Mouse (Mus musculus) midbrain, embryonic 13.5 days (tissue): ENCODE data around the gene Adgrl3. TPM values are rescaled to one million over a fixed set of nuclear protein-coding genes. Genes with fewer than 3 reads are reported as not detected.
A peak's percentile ranks its signal among the peaks of the same experiment; 100 is the strongest.

Source experiments
- ATAC-seq: fragments of 200-750 bp; cut with Nextera tagmentation; 2 replicates; pipeline ENCODE4 v1.8.0; 2017; ENCODE audit warnings: mild to moderate bottlenecking, moderate TSS enrichment, moderate library complexity
- H3K27ac ChIP-seq: fragments of 300-500 bp; sonication (generic); 2 replicates; pipeline ENCODE4 v1.5.1; 2015; ENCODE audit warnings: inconsistent platforms, mild to moderate bottlenecking, moderate library complexity
- H3K27me3 ChIP-seq: fragments of 300-500 bp; sonication (generic); 2 replicates; pipeline ENCODE4 v1.6.1; 2015; ENCODE audit warnings: mild to moderate bottlenecking, inconsistent platforms
- H3K36me3 ChIP-seq: fragments of 300-500 bp; sonication (generic); 2 replicates; pipeline ENCODE4 v1.6.1; 2015; ENCODE audit warnings: mild to moderate bottlenecking, inconsistent platforms
- H3K4me1 ChIP-seq: fragments of 300-500 bp; sonication (generic); replicated peaks from 2 replicates; pipeline ENCODE4 v1.6.1; 2015; ENCODE audit warnings: inconsistent platforms
- H3K4me2 ChIP-seq: fragments of 300-500 bp; sonication (generic); replicated peaks from 2 replicates; pipeline ENCODE4 v1.6.1; 2015; ENCODE audit warnings: moderate library complexity, mild to moderate bottlenecking, inconsistent platforms
- H3K4me3 ChIP-seq: fragments of 300-500 bp; sonication (generic); replicated peaks from 2 replicates; pipeline ENCODE4 v1.5.1; 2015; ENCODE audit warnings: mild to moderate bottlenecking, inconsistent platforms
- H3K9ac ChIP-seq: fragments of 300-500 bp; sonication (generic); replicated peaks from 2 replicates; pipeline ENCODE4 v1.6.1; 2015; ENCODE audit warnings: mild to moderate bottlenecking, inconsistent platforms
- H3K9me3 ChIP-seq: fragments of 300-500 bp; sonication (generic); 2 replicates; pipeline ENCODE4 v1.6.1; 2016; ENCODE audit warnings: mild to moderate bottlenecking, inconsistent platforms
- WGBS: fragments of 180-500 bp; shearing (Covaris S2); methylation state at CpG from one replicate; pipeline ENCODE4 v1.1.7; 2015; 5-methylcytosine and 5-hydroxymethylcytosine counted together
- polyA plus RNA-seq: library from polyadenylated mRNA; unstranded; fragments of >200 nt; fragmentation: Nextera tagmentation; extraction: Ambion mirVana; gene quantifications from 2 replicates; pipeline ENCODE4 v1.2.1, GENCODE M21; 2015

The Adgrl3 gene
- polyA plus RNA-seq, 1 experiment from 2014 or later = 58.5 TPM

DNA sequence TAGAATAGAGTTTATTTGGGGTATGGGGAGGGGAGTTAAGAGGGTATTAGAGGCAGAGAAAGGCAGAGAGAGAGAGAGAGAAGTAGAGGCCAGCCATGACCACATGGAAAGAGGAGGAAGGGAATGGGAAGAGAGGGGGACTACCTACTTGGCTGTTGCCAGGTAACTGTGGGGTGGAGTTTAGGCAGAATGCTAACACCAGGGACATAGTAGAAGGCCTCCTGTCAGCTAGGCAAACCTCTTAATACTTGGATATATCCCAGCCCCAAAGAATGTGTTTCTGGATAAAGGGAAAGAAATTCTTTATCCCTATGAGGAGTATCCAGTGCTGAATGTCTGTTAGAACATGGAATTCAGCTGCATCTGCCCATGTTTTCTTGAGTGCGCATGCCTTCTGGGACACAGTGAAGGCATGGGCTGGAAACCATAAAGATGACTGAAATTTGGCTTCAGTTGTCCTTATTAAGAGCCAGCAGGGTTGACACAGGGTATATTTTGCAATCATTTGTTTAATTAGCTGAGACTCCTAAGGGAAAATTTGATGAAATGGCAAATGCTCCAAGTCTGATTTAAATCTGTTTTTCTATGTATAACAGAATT, 573.6 kb downstream of the Adgrl3 start:
- ATAC-seq = no peak
- H3K27ac ChIP-seq = peak overlapping the region; percentile 16; the same call in 1 of the 2 replicates
- H3K9me3 ChIP-seq = no peaks in the 10 kb centered on the region
- no peak overlapping the region for H3K9ac ChIP-seq
- H3K4me3 ChIP-seq = no peak overlapping the region
- H3K4me2 ChIP-seq = no peak overlapping the region
- H3K4me1 ChIP-seq = peaks cover 4% of the 10 kb centered on the region; the same call in 1 of the 2 replicates
- H3K27me3 ChIP-seq = no peaks in the 10 kb centered on the region
- 93% methylated on average over 1 of the region's 1 CpGs for WGBS
- no peaks in the 10 kb centered on the region for H3K36me3 ChIP-seq

DNA sequence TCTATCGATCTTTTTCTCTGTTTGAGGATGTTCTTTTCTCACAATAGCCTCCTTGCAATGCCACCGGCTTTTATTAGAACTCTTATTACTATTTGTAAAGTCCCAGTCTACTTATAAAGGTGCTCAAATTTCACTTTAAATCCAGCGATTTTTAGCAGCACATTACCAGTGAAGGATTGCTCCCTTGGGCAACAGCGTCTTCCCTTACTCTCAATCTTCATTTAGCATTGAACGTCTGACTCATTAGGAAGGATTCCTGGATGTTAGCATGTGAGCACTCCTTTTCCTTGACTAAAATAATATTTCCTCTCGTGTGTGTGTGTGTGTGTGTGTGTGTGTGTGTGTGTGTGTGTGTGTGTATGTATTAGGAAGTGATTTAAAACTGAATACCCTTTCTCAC, 578.1 kb downstream of the Adgrl3 start:
- no peak for ATAC-seq

DNA sequence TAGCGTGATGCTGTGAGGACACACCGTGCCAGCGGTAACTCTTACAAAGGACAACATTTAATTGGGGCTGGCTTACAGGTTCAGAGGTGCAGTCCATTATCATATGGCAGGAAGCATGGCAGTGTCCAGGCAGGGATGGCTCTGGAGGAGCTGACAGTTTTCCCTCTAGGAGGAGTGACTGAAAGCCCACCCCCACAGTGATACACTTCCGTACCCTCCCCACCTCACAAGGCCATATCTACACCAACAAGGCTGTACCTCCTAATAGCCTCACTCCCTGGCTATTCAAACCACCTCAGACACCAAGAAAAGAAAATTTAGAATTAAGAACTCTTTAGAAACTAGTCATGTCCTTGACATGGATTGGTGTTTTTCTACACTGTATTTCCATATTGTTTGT, 583.0 kb downstream of the Adgrl3 start:
- no peak overlapping the region for H3K4me3 ChIP-seq
- H3K4me1 ChIP-seq = no peaks in the 10 kb centered on the region
- no peaks in the 10 kb centered on the region for H3K27me3 ChIP-seq
- H3K4me2 ChIP-seq = no peak overlapping the region
- no peaks in the 10 kb centered on the region for H3K9me3 ChIP-seq
- ATAC-seq = no peak
- 73% methylated on average over 4 of the region's 4 CpGs for WGBS
- H3K36me3 ChIP-seq = no peaks in the 10 kb centered on the region
- no peak overlapping the region for H3K27ac ChIP-seq
- H3K9ac ChIP-seq = no peak overlapping the region

More for the DNA sequence above, 578.1 kb downstream of the Adgrl3 start:
- no peak overlapping the region for H3K4me2 ChIP-seq
- no peaks in the 10 kb centered on the region for H3K36me3 ChIP-seq
- no peak overlapping the region for H3K9ac ChIP-seq
- 66% methylated on average over 6 of the region's 6 CpGs for WGBS
- H3K4me3 ChIP-seq = no peak overlapping the region
- no peak overlapping the region for H3K27ac ChIP-seq
- no peaks in the 10 kb centered on the region for H3K27me3 ChIP-seq
- H3K4me1 ChIP-seq = peaks cover 4% of the 10 kb centered on the region; the same call in 1 of the 2 replicates
- no peaks in the 10 kb centered on the region for H3K9me3 ChIP-seq

DNA sequence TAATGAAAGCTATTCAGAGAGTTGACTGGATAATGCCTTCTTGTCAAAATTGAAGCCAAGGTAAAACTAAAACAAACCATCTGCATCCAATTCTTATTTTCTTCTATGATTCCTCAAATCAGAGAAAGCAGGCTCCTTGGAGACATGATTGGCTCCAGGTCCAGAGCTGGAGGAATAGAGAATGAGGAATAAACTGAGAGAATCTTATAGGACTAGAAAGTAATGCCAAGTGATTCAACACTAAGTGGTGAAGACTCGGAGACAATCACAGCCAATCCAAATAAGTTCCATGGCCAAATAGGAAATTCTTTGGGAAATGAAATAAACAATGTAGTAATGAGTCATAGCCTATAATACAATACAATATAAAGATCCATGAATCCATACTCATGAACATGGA, 585.7 kb downstream of the Adgrl3 start:
- peaks cover 3% of the 10 kb centered on the region; the same call in 1 of the 2 replicates for H3K4me1 ChIP-seq
- H3K4me2 ChIP-seq = no peak overlapping the region
- 92% methylated on average over 1 of the region's 1 CpGs for WGBS
- H3K9ac ChIP-seq = no peak overlapping the region
- no peaks in the 10 kb centered on the region for H3K27me3 ChIP-seq
- H3K4me3 ChIP-seq = no peak overlapping the region
- no peaks in the 10 kb centered on the region for H3K36me3 ChIP-seq
- ATAC-seq = no peak
- no peaks in the 10 kb centered on the region for H3K9me3 ChIP-seq
- H3K27ac ChIP-seq = no peak overlapping the region

DNA sequence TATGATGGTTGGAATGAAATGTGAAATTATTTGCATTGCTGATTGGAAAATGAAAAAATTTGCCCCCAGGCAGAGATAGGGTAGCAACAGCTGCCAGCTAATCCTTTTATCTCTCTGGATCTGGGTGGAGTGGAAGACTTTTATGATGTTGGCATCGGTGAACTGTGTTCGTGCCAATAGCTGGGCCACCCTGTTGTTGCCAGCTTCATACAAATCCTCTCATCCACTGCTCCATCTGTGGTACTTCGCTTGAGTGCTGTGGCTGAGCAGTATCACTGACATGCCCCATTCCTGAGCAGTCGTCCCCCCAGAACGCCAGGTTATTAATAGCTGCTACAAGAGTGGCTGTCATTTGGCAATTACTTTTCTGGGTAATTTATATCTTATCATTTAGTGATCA, 590.3 kb downstream of the Adgrl3 start:
- no peaks in the 10 kb centered on the region for H3K36me3 ChIP-seq
- no peak overlapping the region for H3K27ac ChIP-seq
- no peaks in the 10 kb centered on the region for H3K9me3 ChIP-seq
- ATAC-seq = no peak
- no peak overlapping the region for H3K4me3 ChIP-seq
- 76% methylated on average over 5 of the region's 5 CpGs for WGBS
- H3K9ac ChIP-seq = no peak overlapping the region
- H3K4me2 ChIP-seq = no peak overlapping the region
- no peaks in the 10 kb centered on the region for H3K27me3 ChIP-seq
- peaks cover 7% of the 10 kb centered on the region; the same call in 1 of the 2 replicates for H3K4me1 ChIP-seq

DNA sequence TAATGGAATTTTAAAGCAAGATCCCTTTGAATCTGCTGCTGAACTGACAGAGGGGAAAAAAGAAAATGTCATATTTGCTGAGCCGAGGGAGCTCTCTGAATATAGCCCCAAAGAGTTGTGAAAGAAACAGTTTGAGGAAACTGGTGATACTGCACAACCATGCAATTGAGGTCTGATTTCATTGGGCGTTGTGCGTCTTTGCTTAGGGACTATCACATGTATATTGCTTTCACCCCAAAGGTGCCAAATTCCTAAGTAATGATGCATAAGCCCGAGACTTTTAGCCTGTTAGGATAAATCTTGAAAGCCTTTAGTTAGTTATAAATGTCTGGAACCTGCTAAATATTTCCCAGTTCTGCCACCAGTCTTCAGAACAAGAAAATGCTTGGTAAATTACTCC, 594.7 kb downstream of the Adgrl3 start:
- Histone ChIP-seq H3K27ac (no peak overlapping the region), H3K4me3 (no peak overlapping the region), H3K36me3 (no peaks in the 10 kb centered on the region), H3K9me3 (no peaks in the 10 kb centered on the region), H3K27me3 (no peaks in the 10 kb centered on the region), H3K4me2 (no peak overlapping the region), H3K4me1 (peaks cover 7% of the 10 kb centered on the region; the same call in 1 of the 2 replicates), H3K9ac (no peak overlapping the region)
- 79% methylated on average over 4 of the region's 4 CpGs for WGBS
- no peak for ATAC-seq

DNA sequence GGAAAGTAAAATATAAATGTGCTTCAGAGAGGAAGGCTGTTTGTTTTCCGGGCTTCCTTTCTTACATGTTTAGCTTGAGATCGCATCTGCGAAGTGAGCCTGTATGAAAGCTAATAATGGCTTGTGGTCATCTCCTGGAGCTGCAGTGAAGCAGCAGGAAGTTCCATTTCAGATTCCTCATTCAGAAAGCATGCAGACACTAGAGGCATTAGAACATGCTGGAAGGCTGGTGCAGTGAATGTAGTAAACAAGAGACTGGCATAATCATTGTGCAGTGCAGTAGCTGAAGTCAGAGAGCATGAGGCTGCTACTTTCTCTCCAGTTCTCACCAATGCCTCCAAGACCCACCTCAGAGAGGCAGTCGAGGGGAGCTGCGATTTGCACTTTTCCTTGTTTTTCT, 601.2 kb downstream of the Adgrl3 start:
- no peak for ATAC-seq
- H3K27me3 ChIP-seq = no peaks in the 10 kb centered on the region
- no peaks in the 10 kb centered on the region for H3K36me3 ChIP-seq
- H3K4me3 ChIP-seq = no peak overlapping the region
- 90% methylated on average over 5 of the region's 5 CpGs for WGBS
- 0 out of 2 replicates have a peak, but pooled peaks cover 5% of the 10 kb centered on the region for H3K4me1 ChIP-seq
- H3K9me3 ChIP-seq = no peaks in the 10 kb centered on the region
- H3K9ac ChIP-seq = no peak overlapping the region
- H3K4me2 ChIP-seq = no peak overlapping the region
- H3K27ac ChIP-seq = no peak overlapping the region

DNA sequence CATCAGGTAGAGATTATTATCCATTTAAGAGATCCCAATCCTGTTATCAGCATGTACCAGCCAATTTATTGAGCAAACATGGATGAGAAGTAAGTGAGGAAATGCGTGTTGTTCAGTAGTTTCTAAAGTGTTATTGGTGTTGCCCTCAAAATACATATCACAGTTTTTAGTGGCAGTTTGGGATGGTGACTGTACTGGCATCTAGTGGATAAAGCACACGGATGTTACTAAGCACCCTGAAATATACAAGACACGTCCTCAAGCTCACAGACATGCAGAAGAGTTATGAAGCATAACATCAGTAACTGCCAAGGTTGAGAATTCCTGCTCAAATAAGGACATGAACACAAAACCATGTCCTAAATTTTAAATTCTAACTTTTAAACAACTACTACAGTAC, 601.8 kb downstream of the Adgrl3 start:
- Histone ChIP-seq H3K9me3 (no peaks in the 10 kb centered on the region), H3K4me2 (no peak overlapping the region), H3K36me3 (no peaks in the 10 kb centered on the region), H3K4me1 (0 out of 2 replicates have a peak, but pooled peaks cover 5% of the 10 kb centered on the region), H3K4me3 (no peak overlapping the region), H3K27me3 (no peaks in the 10 kb centered on the region), H3K27ac (no peak overlapping the region), H3K9ac (no peak overlapping the region)
- 85% methylated on average over 3 of the region's 3 CpGs for WGBS
- ATAC-seq = no peak

DNA sequence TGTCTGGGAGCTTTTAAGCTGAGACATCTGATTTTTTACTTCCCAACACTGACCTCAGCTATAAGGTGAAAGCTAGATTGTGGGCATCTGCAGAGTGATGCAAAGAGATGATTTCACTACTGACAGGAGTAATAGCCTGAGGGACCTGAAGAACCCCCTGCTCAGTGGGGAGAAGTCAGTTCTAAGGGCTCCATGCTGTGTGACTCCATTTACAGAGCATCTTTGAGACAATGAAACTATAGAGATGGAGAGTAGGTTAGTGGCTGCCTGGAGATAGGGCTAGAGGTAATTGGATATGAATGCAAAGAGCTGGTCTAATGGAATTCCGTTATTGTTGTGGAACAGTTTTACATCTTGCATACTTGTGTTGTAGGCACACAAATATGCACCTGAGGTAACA, 603.9 kb downstream of the Adgrl3 start:
- H3K4me1 ChIP-seq = 0 out of 2 replicates have a peak, but pooled peaks cover 5% of the 10 kb centered on the region
- no peak overlapping the region for H3K9ac ChIP-seq
- no peaks in the 10 kb centered on the region for H3K9me3 ChIP-seq
- H3K4me3 ChIP-seq = no peak overlapping the region
- H3K36me3 ChIP-seq = no peaks in the 10 kb centered on the region
- no peak for ATAC-seq
- H3K27ac ChIP-seq = no peak overlapping the region
- WGBS = 15% methylated on average over 1 of the region's 1 CpGs
- H3K27me3 ChIP-seq = no peaks in the 10 kb centered on the region
- no peak overlapping the region for H3K4me2 ChIP-seq

DNA sequence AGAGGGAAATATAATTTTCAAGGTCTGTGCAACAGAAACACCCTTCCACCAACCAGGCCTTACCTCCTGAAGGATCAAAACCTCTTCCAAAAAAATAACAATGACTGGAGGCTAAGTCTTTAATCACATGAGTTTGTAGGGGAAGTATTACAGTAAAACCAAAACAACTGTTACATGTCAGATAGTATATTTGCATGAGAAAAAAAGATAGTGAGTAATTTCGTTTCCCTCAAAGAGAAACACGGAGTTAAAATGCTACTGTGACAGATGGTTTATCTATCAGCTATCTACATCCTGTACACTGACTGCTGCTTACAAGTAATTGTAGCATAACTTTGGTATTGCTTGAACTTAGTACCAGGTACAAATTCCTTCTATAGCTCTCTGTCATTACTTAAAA, 616.2 kb downstream of the Adgrl3 start:
- no peak overlapping the region for H3K9ac ChIP-seq

DNA sequence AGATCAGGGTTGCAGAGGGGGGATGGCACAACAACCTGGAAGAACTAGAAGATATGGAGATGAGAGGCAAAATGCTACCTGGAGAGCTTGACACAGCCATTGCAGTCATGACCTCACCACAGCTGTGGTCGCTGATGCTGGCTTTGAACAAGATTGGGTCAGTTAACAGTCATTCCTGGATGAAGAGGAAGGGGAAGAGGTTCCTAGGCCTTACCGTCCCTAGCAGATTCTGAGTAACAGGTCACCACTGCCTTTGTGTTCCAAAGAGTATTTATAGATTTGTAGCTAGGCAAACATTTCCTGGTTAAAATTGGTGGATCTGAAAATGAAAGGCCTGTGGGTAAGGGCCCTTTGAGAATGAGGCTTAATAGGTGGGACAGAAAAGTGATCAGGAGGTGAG, 618.5 kb downstream of the Adgrl3 start:
- ATAC-seq = no peak

More for the DNA sequence above, 616.2 kb downstream of the Adgrl3 start:
- Histone ChIP-seq H3K36me3 (no peaks in the 10 kb centered on the region), H3K9me3 (no peaks in the 10 kb centered on the region), H3K4me2 (no peak overlapping the region), H3K27me3 (no peaks in the 10 kb centered on the region), H3K4me1 (no peaks in the 10 kb centered on the region), H3K27ac (no peak overlapping the region), H3K4me3 (no peak overlapping the region)
- WGBS = 89% methylated on average over 2 of the region's 2 CpGs
- ATAC-seq = no peak

DNA sequence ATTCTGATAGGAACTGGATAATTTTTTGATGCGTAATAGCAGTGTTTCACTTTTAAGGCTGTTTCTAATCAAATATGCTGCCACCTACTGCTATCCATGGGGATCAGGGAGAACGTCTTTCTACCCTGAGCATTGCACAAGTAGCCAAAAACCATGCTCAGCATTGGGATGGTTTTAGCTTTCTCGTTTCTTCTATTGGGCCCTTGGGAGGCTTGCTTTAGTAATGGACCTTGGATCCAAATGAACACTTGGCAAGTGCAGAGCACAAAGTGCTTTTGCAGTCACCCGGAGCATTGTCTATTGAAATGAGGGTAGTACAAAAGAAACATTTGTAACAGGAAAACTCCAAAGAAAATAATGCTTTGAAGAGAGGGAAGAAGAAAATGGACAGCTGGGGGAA, 620.2 kb downstream of the Adgrl3 start:
- Histone ChIP-seq H3K27ac (no peak overlapping the region), H3K9me3 (no peaks in the 10 kb centered on the region)
- WGBS = 51% methylated on average over 4 of the region's 4 CpGs

More for the DNA sequence above, 618.5 kb downstream of the Adgrl3 start:
- Histone ChIP-seq H3K27ac (no peak overlapping the region), H3K4me1 (no peaks in the 10 kb centered on the region), H3K27me3 (no peaks in the 10 kb centered on the region), H3K9ac (no peak overlapping the region), H3K4me3 (no peak overlapping the region), H3K9me3 (no peaks in the 10 kb centered on the region), H3K36me3 (no peaks in the 10 kb centered on the region), H3K4me2 (no peak overlapping the region)
- 95% methylated on average over 2 of the region's 2 CpGs for WGBS

DNA sequence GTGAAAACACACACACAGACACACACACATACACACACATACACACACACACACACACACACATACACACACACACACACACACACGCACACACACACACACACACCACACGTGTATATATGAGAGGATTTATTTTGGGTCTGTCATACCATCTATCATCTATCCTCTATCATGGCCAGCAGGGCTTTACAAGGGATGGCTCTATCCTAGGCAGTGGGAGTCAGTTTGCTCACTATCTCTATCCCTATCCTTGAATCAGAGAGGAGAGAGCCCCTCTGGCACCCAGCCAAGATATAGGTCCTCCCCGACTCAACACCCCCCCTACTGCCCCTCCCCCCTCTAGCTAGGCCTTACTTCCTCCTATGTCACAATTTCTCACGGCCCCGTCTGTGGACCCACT, 625.6 kb downstream of the Adgrl3 start:
- no peaks in the 10 kb centered on the region for H3K9me3 ChIP-seq
- 84% methylated on average over 5 of the region's 5 CpGs for WGBS
- ATAC-seq = 0 out of 2 replicates have a peak, but pooled peaks have one; percentile 50
- no peak overlapping the region for H3K27ac ChIP-seq
- H3K36me3 ChIP-seq = peaks cover 6% of the 10 kb centered on the region
- peaks cover 12% of the 10 kb centered on the region for H3K4me1 ChIP-seq
- H3K4me3 ChIP-seq = no peak overlapping the region
- no peak overlapping the region for H3K4me2 ChIP-seq
- H3K27me3 ChIP-seq = no peaks in the 10 kb centered on the region
- no peak overlapping the region for H3K9ac ChIP-seq

More for the DNA sequence above, 620.2 kb downstream of the Adgrl3 start:
- H3K4me2 ChIP-seq = no peak overlapping the region
- ATAC-seq = no peak
- H3K4me1 ChIP-seq = no peaks in the 10 kb centered on the region
- no peaks in the 10 kb centered on the region for H3K27me3 ChIP-seq
- no peaks in the 10 kb centered on the region for H3K36me3 ChIP-seq
- no peak overlapping the region for H3K4me3 ChIP-seq
- no peak overlapping the region for H3K9ac ChIP-seq
